Mouse (Mus musculus): ENCODE results near the gene 1700015F17Rik. TPM values are rescaled to one million over a fixed set of nuclear protein-coding genes. Genes with fewer than 3 reads are reported as not detected.

1700015F17Rik gene
- polyA plus RNA-seq, 1 experiment from 2014 or later, result not detected

DNA sequence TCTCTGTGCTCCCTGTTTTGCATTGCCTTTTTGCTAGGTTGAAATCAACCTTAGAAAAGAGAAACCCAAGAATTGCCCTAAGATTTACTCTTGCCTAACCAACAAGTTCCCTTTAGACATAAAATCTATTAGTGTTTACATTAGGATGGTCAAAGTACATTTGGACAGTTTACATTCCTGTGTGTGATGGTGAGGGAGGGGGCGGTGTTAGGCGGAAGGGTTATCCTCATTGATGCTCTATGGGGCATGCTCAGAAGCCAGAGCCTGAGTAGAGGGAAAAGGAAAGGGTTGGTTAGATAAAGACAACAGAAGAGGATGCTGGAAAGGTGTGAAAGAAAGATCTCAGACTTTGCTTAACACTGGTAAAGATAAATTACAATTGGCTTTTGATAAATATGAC is 67.1 kb downstream of the 1700015F17Rik start:
- H3K27me3 ChIP-seq (ENCODE audit: control insufficient read depth, insufficient read depth, low read length), result no peaks in the 10 kb centered on the region
- no peak overlapping the region for H3K9ac ChIP-seq
- H3K36me3 ChIP-seq (replicated peaks; ENCODE audit: control insufficient read depth, insufficient read depth), result no peaks in the 10 kb centered on the region
- H3K4me1 ChIP-seq (replicated peaks; ENCODE audit: control insufficient read depth, insufficient read depth, low read length), result no peaks in the 10 kb centered on the region
- H3K27ac ChIP-seq, result no peak overlapping the region
- 93% methylated on average over 2 of the region's 2 CpGs for WGBS
- no peak overlapping the region for H3K4me3 ChIP-seq (replicated peaks; ENCODE audit: low read length)
- DNase-seq (ENCODE audit: low spot score) (no peak), ATAC-seq (ENCODE audit: low FRiP score) (no peak)
- H3K9me3 ChIP-seq (ENCODE audit: control insufficient read depth, low read length), result no peaks in the 10 kb centered on the region
- H3K4me2 ChIP-seq (replicated peaks), result no peak overlapping the region

DNA sequence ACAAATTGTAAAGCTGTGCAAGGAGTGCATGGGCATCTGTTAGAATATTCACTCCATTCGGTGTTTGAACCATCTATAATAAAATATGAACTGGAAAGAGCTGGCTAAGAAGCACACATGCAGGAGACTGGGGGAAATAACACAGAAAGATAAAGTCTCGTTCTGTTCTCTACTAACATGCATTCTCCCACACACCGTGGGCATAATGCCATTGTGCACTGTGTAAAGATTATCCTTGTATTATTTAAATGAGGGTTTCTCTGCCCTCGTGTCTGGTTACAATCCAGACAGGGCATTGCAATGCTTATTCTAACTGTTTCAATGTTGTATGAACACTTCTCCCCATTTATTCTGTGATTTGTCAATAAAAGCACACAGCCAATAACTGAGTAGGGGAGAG is 77.0 kb downstream of the 1700015F17Rik start:
- ATAC-seq (ENCODE audit: low FRiP score) (no peak), DNase-seq (ENCODE audit: low spot score) (no peak)
- H3K27ac ChIP-seq, result no peak overlapping the region
- no peaks in the 10 kb centered on the region for H3K4me1 ChIP-seq (replicated peaks; ENCODE audit: control insufficient read depth, insufficient read depth, low read length)
- no peaks in the 10 kb centered on the region for H3K9me3 ChIP-seq (ENCODE audit: control insufficient read depth, low read length)
- no peaks in the 10 kb centered on the region for H3K27me3 ChIP-seq (ENCODE audit: control insufficient read depth, insufficient read depth, low read length)
- H3K4me2 ChIP-seq (replicated peaks), result no peak overlapping the region
- H3K9ac ChIP-seq, result no peak overlapping the region
- no peak overlapping the region for H3K4me3 ChIP-seq (replicated peaks; ENCODE audit: low read length)
- no peaks in the 10 kb centered on the region for H3K36me3 ChIP-seq (replicated peaks; ENCODE audit: control insufficient read depth, insufficient read depth)
- WGBS, result 57% methylated on average over 4 of the region's 4 CpGs

DNA sequence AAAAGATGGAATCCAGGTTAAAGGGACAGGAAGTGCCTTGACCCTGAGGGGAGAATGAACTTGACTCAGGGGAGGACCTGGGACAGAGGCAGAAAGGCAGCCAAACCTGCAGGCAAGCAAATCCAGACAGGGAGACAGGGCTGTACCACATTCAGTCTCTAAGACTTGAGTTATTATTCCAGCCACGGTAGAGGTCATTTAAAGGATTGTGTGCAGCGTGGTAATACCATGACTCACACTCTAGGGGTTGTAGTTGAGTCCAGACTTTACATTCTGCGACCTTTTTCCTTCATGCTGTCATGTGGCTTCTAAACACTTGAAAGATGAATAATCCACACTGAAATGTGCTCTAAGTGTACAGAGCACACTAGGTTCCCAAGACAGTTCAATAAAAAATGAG is 86.2 kb downstream of the 1700015F17Rik start:
- ATAC-seq (ENCODE audit: low FRiP score) (no peak), DNase-seq (ENCODE audit: low spot score) (no peak)
- 57% methylated on average over 3 of the region's 3 CpGs for WGBS
- Histone ChIP-seq H3K4me2 (replicated peaks) (no peak overlapping the region), H3K4me3 (replicated peaks; ENCODE audit: low read length) (no peak overlapping the region), H3K36me3 (replicated peaks; ENCODE audit: control insufficient read depth, insufficient read depth) (no peaks in the 10 kb centered on the region), H3K9ac (no peak overlapping the region), H3K4me1 (replicated peaks; ENCODE audit: control insufficient read depth, insufficient read depth, low read length) (no peaks in the 10 kb centered on the region), H3K9me3 (ENCODE audit: control insufficient read depth, low read length) (no peaks in the 10 kb centered on the region), H3K27me3 (ENCODE audit: control insufficient read depth, insufficient read depth, low read length) (no peaks in the 10 kb centered on the region), H3K27ac (no peak overlapping the region)

Other genes with a start within 250 kb of the 1700015F17Rik start
- 55.6 and 65.8 TPM in 2 replicates for gene Cdk14, start 58.8 kb downstream of the 1700015F17Rik start, polyA plus RNA-seq (2014; fragmentation: Nextera tagmentation; extraction: Ambion mirVana)
- 17.8 and 18.1 TPM in 2 replicates for gene Cldn12, start 35.8 kb upstream of the 1700015F17Rik start, polyA plus RNA-seq (2014; fragmentation: Nextera tagmentation; extraction: Ambion mirVana)
- 21.7 and 22.0 TPM in 2 replicates for gene Gtpbp10, start 80.4 kb upstream of the 1700015F17Rik start, polyA plus RNA-seq (2014; fragmentation: Nextera tagmentation; extraction: Ambion mirVana)
- gene Gm8773, start 94.7 kb upstream of the 1700015F17Rik start, polyA plus RNA-seq (2014; fragmentation: Nextera tagmentation; extraction: Ambion mirVana), result 15.6 and 16.0 TPM in 2 replicates
- 10.8 and 11.7 TPM in 2 replicates for gene Cfap69, start 185.1 kb upstream of the 1700015F17Rik start, polyA plus RNA-seq (2014; fragmentation: Nextera tagmentation; extraction: Ambion mirVana)
- gene Steap2, start 215.4 kb upstream of the 1700015F17Rik start, polyA plus RNA-seq (2014; fragmentation: Nextera tagmentation; extraction: Ambion mirVana), result 6.2 and 7.1 TPM in 2 replicates